Mouse (Mus musculus): Measurements from ENCODE around the gene Cd151. TPM values are rescaled to one million over a fixed set of nuclear protein-coding genes. Genes with fewer than 3 reads are reported as not detected.
A peak's percentile ranks its signal among the peaks of the same experiment; 100 is the strongest.

The Cd151 gene
- polyA plus RNA-seq, 1 experiment, result 223 TPM

GRCm38 (mm10) chr7:141508160-141508559, 41.0 kb downstream of the Cd151 start:
- H3K27ac ChIP-seq (replicated peaks; ENCODE audit: low read depth, low read length), result no peak overlapping the region
- H3K4me3 ChIP-seq (ENCODE audit: insufficient read depth, low read depth, low read length), result no peak overlapping the region
- no peaks in the 10 kb centered on the region for H3K4me1 ChIP-seq (ENCODE audit: control insufficient read depth, insufficient read depth, insufficient read length, low read length)

DNA sequence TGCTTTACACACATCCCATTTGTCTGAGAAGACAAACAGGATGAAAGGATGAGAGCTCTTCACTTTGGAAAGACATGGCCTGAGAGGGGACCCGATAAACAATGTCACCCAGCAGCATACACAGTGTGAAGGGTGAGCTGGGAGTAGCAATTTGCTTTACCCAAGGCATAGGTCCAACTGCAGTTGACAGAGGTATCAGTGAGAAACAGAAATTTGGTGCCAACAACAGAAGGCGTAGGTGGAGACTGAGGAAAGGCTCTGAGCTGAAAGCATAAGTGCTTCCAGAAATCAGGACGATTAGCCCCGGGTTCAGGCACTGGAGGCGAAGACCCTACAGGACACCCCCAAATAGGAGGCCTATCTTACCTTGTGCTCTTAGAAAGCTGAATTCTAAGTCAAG, 43.0 kb downstream of the Cd151 start:
- H3K4me3 ChIP-seq (ENCODE audit: insufficient read depth, low read depth, low read length), result no peak overlapping the region
- H3K27ac ChIP-seq (replicated peaks; ENCODE audit: low read depth, low read length), result no peak overlapping the region
- no peaks in the 10 kb centered on the region for H3K4me1 ChIP-seq (ENCODE audit: control insufficient read depth, insufficient read depth, insufficient read length, low read length)

- no peak overlapping the region for H3K27ac ChIP-seq (replicated peaks; ENCODE audit: low read depth, low read length)
- no peaks in the 10 kb centered on the region for H3K4me1 ChIP-seq (ENCODE audit: control insufficient read depth, insufficient read depth, insufficient read length, low read length)
- H3K4me3 ChIP-seq (ENCODE audit: insufficient read depth, low read depth, low read length), result no peak overlapping the region
Measured at GRCm38 (mm10) chr7:141510681-141511191, 43.5 kb downstream of the Cd151 start.

- no peak overlapping the region for H3K4me3 ChIP-seq (ENCODE audit: insufficient read depth, low read depth, low read length)
- peak overlapping the region; percentile 82 for H3K27ac ChIP-seq (replicated peaks; ENCODE audit: low read depth, low read length)
- peaks cover 17% of the 10 kb centered on the region for H3K4me1 ChIP-seq (ENCODE audit: control insufficient read depth, insufficient read depth, insufficient read length, low read length)
Measured at GRCm38 (mm10) chr7:141517638-141518037, 50.4 kb downstream of the Cd151 start.

DNA sequence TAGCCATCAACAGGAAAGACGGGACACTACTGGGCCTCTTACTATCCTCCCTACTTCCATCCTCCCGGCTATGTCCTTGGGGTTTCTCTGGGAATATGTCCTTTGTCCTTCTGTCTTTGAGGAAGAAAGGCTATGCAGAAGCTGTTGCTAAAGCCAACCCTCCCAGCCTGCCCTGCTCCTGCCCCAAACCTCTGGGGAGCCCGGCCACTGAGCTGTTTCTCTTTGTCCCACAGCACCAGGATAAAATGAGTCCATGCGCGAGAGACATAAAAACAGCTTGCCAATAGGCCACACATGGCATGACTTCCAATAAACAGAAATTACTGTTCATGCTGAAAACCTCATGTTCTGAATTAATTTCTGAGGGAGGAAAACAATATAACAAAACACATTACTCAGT, 51.1 kb downstream of the Cd151 start:
- H3K27ac ChIP-seq (replicated peaks; ENCODE audit: low read depth, low read length), result peak overlapping the region; percentile 82
- no peak overlapping the region for H3K4me3 ChIP-seq (ENCODE audit: insufficient read depth, low read depth, low read length)
- peaks cover 17% of the 10 kb centered on the region for H3K4me1 ChIP-seq (ENCODE audit: control insufficient read depth, insufficient read depth, insufficient read length, low read length)

DNA sequence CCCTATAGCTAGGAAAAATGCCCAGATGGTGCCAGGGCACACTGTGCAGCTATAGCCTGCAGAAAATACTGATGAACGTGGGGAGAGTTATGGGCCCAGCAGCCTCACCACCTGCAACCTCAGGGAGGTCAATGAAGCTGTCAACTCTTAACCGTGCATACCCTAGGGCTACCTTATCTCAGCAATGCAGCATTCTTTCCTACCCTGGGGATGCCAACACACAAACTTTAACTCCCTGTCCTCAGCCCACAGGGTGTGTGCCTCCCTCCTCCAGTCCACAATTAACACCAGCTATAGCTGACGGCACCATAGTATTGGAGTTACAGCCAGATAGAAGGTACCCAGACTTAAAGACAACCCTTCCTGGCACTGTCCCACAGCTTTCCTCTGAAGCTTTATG, 51.7 kb downstream of the Cd151 start:
- no peak overlapping the region for H3K4me3 ChIP-seq (ENCODE audit: insufficient read depth, low read depth, low read length)
- peak overlapping the region; percentile 48; the same call in 1 of the 2 replicates for H3K27ac ChIP-seq (replicated peaks; ENCODE audit: low read depth, low read length)
- H3K4me1 ChIP-seq (ENCODE audit: control insufficient read depth, insufficient read depth, insufficient read length, low read length), result peaks cover 17% of the 10 kb centered on the region

DNA sequence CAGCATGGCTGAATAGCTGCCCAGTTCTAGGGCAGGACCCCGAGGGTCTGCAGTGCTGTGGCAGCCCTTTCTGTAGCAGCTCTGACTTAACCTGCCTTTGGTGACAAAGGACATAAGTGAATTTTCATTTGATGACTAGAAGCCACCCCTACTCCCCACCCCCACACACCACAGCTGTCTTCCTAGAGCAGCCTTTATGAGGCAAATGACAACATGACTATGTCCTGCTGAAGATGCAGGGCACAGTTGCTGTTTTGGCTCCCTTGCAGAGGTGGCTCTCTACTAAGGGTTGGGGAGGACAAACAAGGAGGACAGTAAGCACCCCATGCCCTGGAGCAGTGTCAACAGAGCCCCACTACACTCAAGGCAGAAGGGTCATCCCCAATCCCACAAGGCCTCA, 52.6 kb downstream of the Cd151 start:
- Histone ChIP-seq H3K27ac (replicated peaks; ENCODE audit: low read depth, low read length) (no peak overlapping the region), H3K4me1 (ENCODE audit: control insufficient read depth, insufficient read depth, insufficient read length, low read length) (peaks cover 17% of the 10 kb centered on the region), H3K4me3 (ENCODE audit: insufficient read depth, low read depth, low read length) (no peak overlapping the region)

Other genes starting within 250 kb of the Cd151 start
- gene Phrf1, start 238.6 kb upstream of the Cd151 start, polyA plus RNA-seq (2012; ENCODE audit: insufficient read depth, insufficient read length, missing spikeins), result 17.0 and 22.5 TPM in 2 replicates
- gene Irf7, start 200.9 kb upstream of the Cd151 start, polyA plus RNA-seq (2012; ENCODE audit: insufficient read depth, insufficient read length, missing spikeins), result 3.3 and 5.5 TPM in 2 replicates
- not detected in 2 replicates for gene Cdhr5, start 190.6 kb upstream of the Cd151 start, polyA plus RNA-seq (2012; ENCODE audit: insufficient read depth, insufficient read length, missing spikeins)
- gene Sct, start 188.3 kb upstream of the Cd151 start, polyA plus RNA-seq (2012; ENCODE audit: insufficient read depth, insufficient read length, missing spikeins), result not detected in 2 replicates
- gene Drd4, start 175.4 kb upstream of the Cd151 start, polyA plus RNA-seq (2012; ENCODE audit: insufficient read depth, insufficient read length, missing spikeins), result not detected in 2 replicates
- 5.9 and 15.8 TPM in 2 replicates for gene Deaf1, start 139.7 kb upstream of the Cd151 start, polyA plus RNA-seq (2012; ENCODE audit: insufficient read depth, insufficient read length, missing spikeins)
- gene Tmem80, start 139.7 kb upstream of the Cd151 start, polyA plus RNA-seq (2012; ENCODE audit: insufficient read depth, insufficient read length, missing spikeins), result 35.2 and 44.8 TPM in 2 replicates
- 1.5 and 2.9 TPM in 2 replicates for gene Eps8l2, start 128.5 kb upstream of the Cd151 start, polyA plus RNA-seq (2012; ENCODE audit: insufficient read depth, insufficient read length, missing spikeins)
- gene Taldo1, start 75.2 kb upstream of the Cd151 start, polyA plus RNA-seq (2012; ENCODE audit: insufficient read depth, insufficient read length, missing spikeins), result 1,487 and 1,572 TPM in 2 replicates
- 19.9 and 23.3 TPM in 2 replicates for gene Gatd1, start 53.3 kb upstream of the Cd151 start, polyA plus RNA-seq (2012; ENCODE audit: insufficient read depth, insufficient read length, missing spikeins)
- 2.6 and 6.4 TPM in 2 replicates for gene Cend1, start 37.9 kb upstream of the Cd151 start, polyA plus RNA-seq (2012; ENCODE audit: insufficient read depth, insufficient read length, missing spikeins)
- gene Slc25a22, start 29.5 kb upstream of the Cd151 start, polyA plus RNA-seq (2012; ENCODE audit: insufficient read depth, insufficient read length, missing spikeins), result 79.8 and 96.8 TPM in 2 replicates
- 0.58 and 0.75 TPM in 2 replicates for gene Pidd1, start 23.4 kb upstream of the Cd151 start, polyA plus RNA-seq (2012; ENCODE audit: insufficient read depth, insufficient read length, missing spikeins)
- 1,680 and 2,099 TPM in 2 replicates for gene Rplp2, start 20.0 kb upstream of the Cd151 start, polyA plus RNA-seq (2012; ENCODE audit: insufficient read depth, insufficient read length, missing spikeins)
- 2,152 and 2,404 TPM in 2 replicates for gene Pnpla2, start 12.2 kb upstream of the Cd151 start, polyA plus RNA-seq (2012; ENCODE audit: insufficient read depth, insufficient read length, missing spikeins)
- 9.8 and 11.8 TPM in 2 replicates for gene Cracr2b, start 6.3 kb upstream of the Cd151 start, polyA plus RNA-seq (2012; ENCODE audit: insufficient read depth, insufficient read length, missing spikeins)
- 28.8 and 36.4 TPM in 2 replicates for gene Polr2l, start 7.7 kb downstream of the Cd151 start, polyA plus RNA-seq (2012; ENCODE audit: insufficient read depth, insufficient read length, missing spikeins)
- gene Tspan4, start 7.8 kb downstream of the Cd151 start, polyA plus RNA-seq (2012; ENCODE audit: insufficient read depth, insufficient read length, missing spikeins), result 39.6 and 74.6 TPM in 2 replicates
- gene Chid1, start 72.5 kb downstream of the Cd151 start, polyA plus RNA-seq (2012; ENCODE audit: insufficient read depth, insufficient read length, missing spikeins), result 13.4 and 19.8 TPM in 2 replicates
- gene Ap2a2, start 94.8 kb downstream of the Cd151 start, polyA plus RNA-seq (2012; ENCODE audit: insufficient read depth, insufficient read length, missing spikeins), result 40.3 and 42.7 TPM in 2 replicates
- gene Muc6, start 187.9 kb downstream of the Cd151 start, polyA plus RNA-seq (2012; ENCODE audit: insufficient read depth, insufficient read length, missing spikeins), result not detected in 2 replicates
- gene Muc2, start 222.9 kb downstream of the Cd151 start, polyA plus RNA-seq (2012; ENCODE audit: insufficient read depth, insufficient read length, missing spikeins), result not detected in 2 replicates